9 mouse cellular contexts compared by ENCODE assay signal in the genomic region with DNA sequence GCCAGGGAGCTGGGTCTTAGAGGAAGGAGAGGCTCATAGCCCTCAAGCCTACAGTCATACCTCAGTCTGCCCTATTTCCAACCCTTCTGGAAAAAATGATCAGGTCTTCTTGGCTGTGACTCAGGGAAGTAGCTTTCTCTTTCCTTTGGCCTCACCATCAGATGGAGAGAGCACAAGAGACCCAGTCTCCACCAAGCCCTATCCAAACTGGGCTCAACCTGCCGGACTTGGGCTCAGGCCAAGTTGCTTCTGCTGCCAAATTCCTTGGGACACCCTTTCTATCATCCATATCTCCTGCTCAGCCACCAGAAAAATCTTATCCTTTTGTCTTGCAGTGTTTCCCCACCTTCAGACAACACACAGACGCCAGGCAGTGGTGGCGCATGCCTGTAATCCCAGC. TPM values are rescaled to one million over a fixed set of nuclear protein-coding genes. Genes with fewer than 3 reads are reported as not detected.
A peak's percentile ranks its signal among the peaks of the same experiment; 100 is the strongest.
DNase-seq lines count a peak whose midpoint lies in the region; ATAC-seq lines count a peak whose summit lies in the region.
"Had no signal": no experiment of that assay in that cellular context is flagged by ENCODE, and none has a peak within 500 bp of the region (broad histone marks: within the 10 kb centered on the region; RNA-seq: fewer than 3 reads in every experiment).

No protein-coding gene starts in this region.

- H3K27ac ChIP-seq in hindbrain, embryonic 10.5 days: peak overlapping the region; percentile 36; the same call in 1 of the 2 replicates
- no peak overlapping the region for H3K27ac ChIP-seq in hindbrain, embryonic 11.5 days (ENCODE audit: low read depth, low read length)
- H3K27ac ChIP-seq in heart, embryonic 10.5 days: peak overlapping the region; percentile 30; the same call in 1 of the 2 replicates
- H3K27ac ChIP-seq in limb, embryonic 13.5 days: peak overlapping the region; percentile 17; the same call in 1 of the 2 replicates

- no peak overlapping the region for H3K4me2 ChIP-seq in hindbrain, embryonic 11.5 days (replicated peaks; ENCODE audit: low read depth, low read length)
- H3K4me2 ChIP-seq in limb, embryonic 13.5 days (replicated peaks): no peak overlapping the region

- DNase-seq in hindbrain, embryonic 10.5 days (ENCODE audit: low spot score): no peak
- no peak for DNase-seq in hindbrain, embryonic 11.5 days (ENCODE audit: low spot score)
- DNase-seq in adrenal gland, postnatal 36 days: peak; percentile 43 to 71
- no peak for DNase-seq in heart, embryonic 10.5 days (ENCODE audit: low spot score)
- DNase-seq in spleen, adult 12 weeks (ENCODE audit: low spot score): no peak
- no peak for DNase-seq in spleen, postnatal 36 days (ENCODE audit: low spot score in 2 of 2)

- no peaks in the 10 kb centered on the region for H3K9me3 ChIP-seq in hindbrain, embryonic 10.5 days
- H3K9me3 ChIP-seq in hindbrain, embryonic 11.5 days (ENCODE audit: control insufficient read depth, low read length): no peaks in the 10 kb centered on the region
- no peaks in the 10 kb centered on the region for H3K9me3 ChIP-seq in heart, embryonic 10.5 days
- no peaks in the 10 kb centered on the region for H3K9me3 ChIP-seq in limb, embryonic 13.5 days

- WGBS in hindbrain, embryonic 10.5 days: 78% methylated on average over 3 of the region's 3 CpGs
- WGBS in hindbrain, embryonic 11.5 days: 86% methylated on average over 3 of the region's 3 CpGs
- 74% methylated on average over 3 of the region's 3 CpGs for WGBS in heart, embryonic 10.5 days
- 84% methylated on average over 3 of the region's 3 CpGs for WGBS in limb, embryonic 13.5 days

- no peak overlapping the region for H3K9ac ChIP-seq in hindbrain, embryonic 11.5 days (ENCODE audit: low read depth, low read length)
- no peak overlapping the region for H3K9ac ChIP-seq in limb, embryonic 13.5 days

- H3K4me1 ChIP-seq in hindbrain, embryonic 10.5 days (replicated peaks): peaks cover 74% of the 10 kb centered on the region
- H3K4me1 ChIP-seq in hindbrain, embryonic 11.5 days (replicated peaks; ENCODE audit: control insufficient read depth, insufficient read depth, low read length): no peaks in the 10 kb centered on the region; the same call in 1 of the 2 replicates
- peaks cover 44% of the 10 kb centered on the region for H3K4me1 ChIP-seq in heart, embryonic 10.5 days
- H3K4me1 ChIP-seq in limb, embryonic 13.5 days: peaks cover 22% of the 10 kb centered on the region

- H3K4me3 ChIP-seq in hindbrain, embryonic 10.5 days: no peak overlapping the region
- H3K4me3 ChIP-seq in hindbrain, embryonic 11.5 days (ENCODE audit: low read depth, low read length): no peak overlapping the region
- no peak overlapping the region for H3K4me3 ChIP-seq in heart, embryonic 10.5 days
- no peak overlapping the region for H3K4me3 ChIP-seq in limb, embryonic 13.5 days

- no peak for ATAC-seq in hindbrain, embryonic 11.5 days (ENCODE audit: low FRiP score)
- ATAC-seq in limb, embryonic 13.5 days (ENCODE audit: low FRiP score, low read depth): no peak
- ATAC-seq in inflammation-experienced regulatory T-cells, adult 6 months: no peak
- ATAC-seq: Patski had no signal

- peaks cover 60% of the 10 kb centered on the region for H3K27me3 ChIP-seq in hindbrain, embryonic 10.5 days (ENCODE audit: insufficient read depth, poor library complexity, severe bottlenecking)
- peaks cover 26% of the 10 kb centered on the region for H3K27me3 ChIP-seq in hindbrain, embryonic 11.5 days (ENCODE audit: control insufficient read depth, insufficient read depth, low read length)
- H3K27me3 ChIP-seq in heart, embryonic 10.5 days (ENCODE audit: insufficient read depth, poor library complexity, severe bottlenecking): peaks cover 52% of the 10 kb centered on the region
- peaks cover 32% of the 10 kb centered on the region for H3K27me3 ChIP-seq in limb, embryonic 13.5 days
- H3K27me3 ChIP-seq: Patski had no signal

- no peaks in the 10 kb centered on the region for H3K36me3 ChIP-seq in hindbrain, embryonic 10.5 days
- no peaks in the 10 kb centered on the region for H3K36me3 ChIP-seq in hindbrain, embryonic 11.5 days (ENCODE audit: control insufficient read depth, insufficient read depth, low read length)
- H3K36me3 ChIP-seq in heart, embryonic 10.5 days: no peaks in the 10 kb centered on the region
- H3K36me3 ChIP-seq in limb, embryonic 13.5 days: no peaks in the 10 kb centered on the region

RNA-seq across cellular contexts. Expression of a gene that starts 1.4 kb away (rescaled TPM):
- 13.4 and 14.0 TPM in 2 replicates for polyA plus RNA-seq in hindbrain, embryonic 10.5 days (2016; fragmentation: Nextera tagmentation; extraction: Ambion mirVana)
- 8.6 and 9.5 TPM in 2 replicates for polyA plus RNA-seq in hindbrain, embryonic 11.5 days (2014; fragmentation: Nextera tagmentation; extraction: Ambion mirVana)
- 1 to 10 TPM; 3.4 to 6.0 TPM for total RNA-seq in adrenal gland, postnatal 36 days (2021)
- polyA plus RNA-seq in heart, embryonic 10.5 days (2016; fragmentation: Nextera tagmentation; extraction: Ambion mirVana): 2.1 and 3.1 TPM in 2 replicates
- polyA plus RNA-seq in limb, embryonic 13.5 days (2015; fragmentation: Nextera tagmentation; extraction: Ambion mirVana): 11.1 and 11.6 TPM in 2 replicates
- polyA plus RNA-seq in inflammation-experienced regulatory T-cells, adult 6 months (2017; shearing (Covaris generic)): under 1 TPM in 1 of 3 experiments, not detected in 2; 0.09 TPM

RNA-seq across cellular contexts. Expression of a gene that starts 9.8 kb away (rescaled TPM):
- 0.31 and 0.67 TPM in 2 replicates for polyA plus RNA-seq in hindbrain, embryonic 10.5 days (2016; fragmentation: Nextera tagmentation; extraction: Ambion mirVana)
- 0.25 and 0.52 TPM in 2 replicates for polyA plus RNA-seq in hindbrain, embryonic 11.5 days (2014; fragmentation: Nextera tagmentation; extraction: Ambion mirVana)
- under 1 TPM; 0.30 to 0.56 TPM for total RNA-seq in adrenal gland, postnatal 36 days (2021)
- 2.1 and 4.7 TPM in 2 replicates for polyA plus RNA-seq in heart, embryonic 10.5 days (2016; fragmentation: Nextera tagmentation; extraction: Ambion mirVana)
- polyA plus RNA-seq in limb, embryonic 13.5 days (2015; fragmentation: Nextera tagmentation; extraction: Ambion mirVana): 0.64 and 0.81 TPM in 2 replicates
- not detected for polyA plus RNA-seq in inflammation-experienced regulatory T-cells, adult 6 months (2017; shearing (Covaris generic))

RNA-seq across cellular contexts. Expression of a gene that starts 14.4 kb away (rescaled TPM):
- polyA plus RNA-seq in hindbrain, embryonic 10.5 days (2016; fragmentation: Nextera tagmentation; extraction: Ambion mirVana): 0.18 TPM in 1 of 2 replicates, not detected in the other
- not detected in 2 replicates for polyA plus RNA-seq in hindbrain, embryonic 11.5 days (2014; fragmentation: Nextera tagmentation; extraction: Ambion mirVana)
- total RNA-seq in adrenal gland, postnatal 36 days (2021): not detected
- not detected in 2 replicates for polyA plus RNA-seq in heart, embryonic 10.5 days (2016; fragmentation: Nextera tagmentation; extraction: Ambion mirVana)
- polyA plus RNA-seq in limb, embryonic 13.5 days (2015; fragmentation: Nextera tagmentation; extraction: Ambion mirVana): not detected in 2 replicates
- polyA plus RNA-seq in inflammation-experienced regulatory T-cells, adult 6 months (2017; shearing (Covaris generic)): not detected
- polyA plus RNA-seq: Patski had no signal

RNA-seq across cellular contexts. Expression of a gene that starts 15.0 kb away (rescaled TPM):
- 110 and 124 TPM in 2 replicates for polyA plus RNA-seq in hindbrain, embryonic 10.5 days (2016; fragmentation: Nextera tagmentation; extraction: Ambion mirVana)
- 70.9 and 79.9 TPM in 2 replicates for polyA plus RNA-seq in hindbrain, embryonic 11.5 days (2014; fragmentation: Nextera tagmentation; extraction: Ambion mirVana)
- total RNA-seq in adrenal gland, postnatal 36 days (2021): 10 to 100 TPM; 83.2 to 94.1 TPM
- 133 and 147 TPM in 2 replicates for polyA plus RNA-seq in heart, embryonic 10.5 days (2016; fragmentation: Nextera tagmentation; extraction: Ambion mirVana)
- polyA plus RNA-seq in limb, embryonic 13.5 days (2015; fragmentation: Nextera tagmentation; extraction: Ambion mirVana): 94.4 and 100 TPM in 2 replicates
- polyA plus RNA-seq in inflammation-experienced regulatory T-cells, adult 6 months (2017; shearing (Covaris generic)): 10 to 100 TPM in 2 of 3 experiments, 1 to 10 TPM in 1; 9.8 to 27.2 (median 21.7) TPM

RNA-seq across cellular contexts. Expression of a gene that starts 26.8 kb away (rescaled TPM):
- polyA plus RNA-seq in hindbrain, embryonic 10.5 days (2016; fragmentation: Nextera tagmentation; extraction: Ambion mirVana): 252 and 253 TPM in 2 replicates
- 238 and 242 TPM in 2 replicates for polyA plus RNA-seq in hindbrain, embryonic 11.5 days (2014; fragmentation: Nextera tagmentation; extraction: Ambion mirVana)
- 100 to 1,000 TPM; 133 to 141 TPM for total RNA-seq in adrenal gland, postnatal 36 days (2021)
- 176 and 226 TPM in 2 replicates for polyA plus RNA-seq in heart, embryonic 10.5 days (2016; fragmentation: Nextera tagmentation; extraction: Ambion mirVana)
- polyA plus RNA-seq in limb, embryonic 13.5 days (2015; fragmentation: Nextera tagmentation; extraction: Ambion mirVana): 213 and 220 TPM in 2 replicates
- 100 to 1,000 TPM; 105 to 200 (median 117) TPM for polyA plus RNA-seq in inflammation-experienced regulatory T-cells, adult 6 months (2017; shearing (Covaris generic))

Comparison
In these comparisons a context has a peak if more than half of its experiments do, and no peak if none do; other contexts are left out.
1. DNase-seq: peak in adrenal gland, postnatal 36 days (2 of 2); none in hindbrain, embryonic 10.5 days (single experiment), hindbrain, embryonic 11.5 days (single experiment), heart, embryonic 10.5 days (single experiment), spleen, adult 12 weeks (single experiment) and spleen, postnatal 36 days (0 of 2).